Mouse (Mus musculus): ENCODE results near the gene Prkra. TPM values are rescaled to one million over a fixed set of nuclear protein-coding genes. Genes with fewer than 3 reads are reported as not detected.

Gene Prkra
- total and polyA plus RNA-seq, 3 experiments: 9.6 to 12.4 (median 12.1) TPM

GRCm38 (mm10) chr2:76687608-76688007, 39.8 kb upstream of the Prkra start:
- no peaks in the 10 kb centered on the region for H3K79me2 ChIP-seq (replicated peaks; ENCODE audit: control insufficient read depth, insufficient read depth, low read length)
- peaks cover 6% of the 10 kb centered on the region for H3K36me3 ChIP-seq (ENCODE audit: control insufficient read depth, insufficient read depth, low read length)
- H3K9ac ChIP-seq (ENCODE audit: low read depth, low read length): no peak overlapping the region
- peaks cover 2% of the 10 kb centered on the region for H3K4me1 ChIP-seq (ENCODE audit: control insufficient read depth, insufficient read depth, low read length)
- no peak overlapping the region for H3K27ac ChIP-seq
- intact Hi-C loops (cut with DNase I): no loop called here
- H3K27me3 ChIP-seq (ENCODE audit: control insufficient read depth, insufficient read depth, low read length): no peaks in the 10 kb centered on the region
- no peak for DNase-seq
- TF ChIP-seq CTCF (IDR thresholded peaks at IDR 0.05) (no peak), POLR2A (IDR thresholded peaks at IDR 0.05; ENCODE audit: insufficient read depth, low read depth, low read length) (no peak), EP300 (IDR thresholded peaks at IDR 0.05; ENCODE audit: insufficient read depth, low read depth, low read length) (no peak)
- H3K4me3 ChIP-seq: no peak overlapping the region
- 74% methylated on average over 3 of the region's 3 CpGs for WGBS

- intact Hi-C loops (cut with DNase I): no loop called here
- no peak for DNase-seq
- Histone ChIP-seq H3K79me2 (replicated peaks; ENCODE audit: control insufficient read depth, insufficient read depth, low read length) (no peaks in the 10 kb centered on the region), H3K27me3 (ENCODE audit: control insufficient read depth, insufficient read depth, low read length) (no peaks in the 10 kb centered on the region), H3K36me3 (ENCODE audit: control insufficient read depth, insufficient read depth, low read length) (peaks cover 6% of the 10 kb centered on the region), H3K4me3 (no peak overlapping the region), H3K27ac (no peak overlapping the region), H3K9ac (ENCODE audit: low read depth, low read length) (no peak overlapping the region), H3K4me1 (ENCODE audit: control insufficient read depth, insufficient read depth, low read length) (peaks cover 2% of the 10 kb centered on the region)
- WGBS: 98% methylated on average over 3 of the region's 3 CpGs
- TF ChIP-seq EP300 (IDR thresholded peaks at IDR 0.05; ENCODE audit: insufficient read depth, low read depth, low read length): no peak
These were observed 39.2 kb upstream of the Prkra start for GRCm38 (mm10) chr2:76686986-76687385.

GRCm38 (mm10) chr2:76682301-76682700, 34.5 kb upstream of the Prkra start:
- Histone ChIP-seq H3K79me2 (replicated peaks; ENCODE audit: control insufficient read depth, insufficient read depth, low read length) (peaks cover 5% of the 10 kb centered on the region), H3K4me1 (ENCODE audit: control insufficient read depth, insufficient read depth, low read length) (peaks cover 1% of the 10 kb centered on the region), H3K27me3 (ENCODE audit: control insufficient read depth, insufficient read depth, low read length) (no peaks in the 10 kb centered on the region), H3K9ac (ENCODE audit: low read depth, low read length) (no peak overlapping the region), H3K4me3 (no peak overlapping the region), H3K27ac (no peak overlapping the region), H3K36me3 (ENCODE audit: control insufficient read depth, insufficient read depth, low read length) (no peaks in the 10 kb centered on the region; the same call in 1 of the 2 replicates)
- intact Hi-C loops (cut with DNase I): no loop called here
- DNase-seq: no peak
- TF ChIP-seq CTCF (IDR thresholded peaks at IDR 0.05) (no peak), POLR2A (IDR thresholded peaks at IDR 0.05; ENCODE audit: insufficient read depth, low read depth, low read length) (no peak)
- 93% methylated on average over 8 of the region's 8 CpGs for WGBS

- intact Hi-C loops (cut with DNase I): loop anchor here (10.0 kb wide), 1 partner anchor 188 kb away; no protein-coding TSS in a partner anchor
- TF ChIP-seq POLR2A (IDR thresholded peaks at IDR 0.05; ENCODE audit: insufficient read depth, low read depth, low read length) (no peak), EP300 (IDR thresholded peaks at IDR 0.05; ENCODE audit: insufficient read depth, low read depth, low read length) (no peak), CTCF (IDR thresholded peaks at IDR 0.05) (no peak)
- Histone ChIP-seq H3K27ac (no peak overlapping the region), H3K79me2 (replicated peaks; ENCODE audit: control insufficient read depth, insufficient read depth, low read length) (peaks cover 5% of the 10 kb centered on the region), H3K4me1 (ENCODE audit: control insufficient read depth, insufficient read depth, low read length) (peaks cover 7% of the 10 kb centered on the region), H3K27me3 (ENCODE audit: control insufficient read depth, insufficient read depth, low read length) (no peaks in the 10 kb centered on the region), H3K36me3 (ENCODE audit: control insufficient read depth, insufficient read depth, low read length) (peaks cover 5% of the 10 kb centered on the region; the same call in 1 of the 2 replicates), H3K4me3 (peak overlapping the region; percentile 81; the same call in 1 of the 2 replicates), H3K9ac (ENCODE audit: low read depth, low read length) (no peak overlapping the region)
- no peak for DNase-seq
- WGBS: 57% methylated on average over 13 of the region's 13 CpGs
These were observed 28.8 kb upstream of the Prkra start for GRCm38 (mm10) chr2:76676401-76677226.

GRCm38 (mm10) chr2:76675949-76676348, 28.1 kb upstream of the Prkra start:
- TF ChIP-seq POLR2A (IDR thresholded peaks at IDR 0.05; ENCODE audit: insufficient read depth, low read depth, low read length): no peak
- intact Hi-C loops (cut with DNase I): loop anchor here (2.0 to 10.0 kb wide), 2 partner anchors 15 to 189 kb away; no protein-coding TSS in a partner anchor
- peak overlapping the region; percentile 81 for H3K4me3 ChIP-seq
- no peak overlapping the region for H3K9ac ChIP-seq (ENCODE audit: low read depth, low read length)
- peaks cover 5% of the 10 kb centered on the region; the same call in 1 of the 2 replicates for H3K36me3 ChIP-seq (ENCODE audit: control insufficient read depth, insufficient read depth, low read length)
- H3K79me2 ChIP-seq (replicated peaks; ENCODE audit: control insufficient read depth, insufficient read depth, low read length): peaks cover 5% of the 10 kb centered on the region
- peaks cover 7% of the 10 kb centered on the region for H3K4me1 ChIP-seq (ENCODE audit: control insufficient read depth, insufficient read depth, low read length)
- WGBS: 23% methylated on average over 4 of the region's 4 CpGs
- no peak overlapping the region for H3K27ac ChIP-seq
- no peaks in the 10 kb centered on the region for H3K27me3 ChIP-seq (ENCODE audit: control insufficient read depth, insufficient read depth, low read length)
- DNase-seq: no peak

- Histone ChIP-seq H3K9ac (ENCODE audit: low read depth, low read length) (peak overlapping the region; percentile 79), H3K27ac (peak overlapping the region; percentile 76), H3K27me3 (ENCODE audit: control insufficient read depth, insufficient read depth, low read length) (no peaks in the 10 kb centered on the region), H3K79me2 (replicated peaks; ENCODE audit: control insufficient read depth, insufficient read depth, low read length) (peaks cover 5% of the 10 kb centered on the region), H3K4me1 (ENCODE audit: control insufficient read depth, insufficient read depth, low read length) (peaks cover 7% of the 10 kb centered on the region), H3K4me3 (peak overlapping the region; percentile 81), H3K36me3 (ENCODE audit: control insufficient read depth, insufficient read depth, low read length) (peaks cover 5% of the 10 kb centered on the region; the same call in 1 of the 2 replicates)
- TF ChIP-seq CTCF (IDR thresholded peaks at IDR 0.05) (no peak), EP300 (IDR thresholded peaks at IDR 0.05; ENCODE audit: insufficient read depth, low read depth, low read length) (no peak), POLR2A (IDR thresholded peaks at IDR 0.05; ENCODE audit: insufficient read depth, low read depth, low read length) (no peak)
- WGBS: 1% methylated on average over 38 of the region's 44 CpGs
- intact Hi-C loops (cut with DNase I): loop anchor here (2.0 to 10.0 kb wide), 2 partner anchors 15 to 189 kb away; no protein-coding TSS in a partner anchor
- no peak for DNase-seq
These were observed 27.6 kb upstream of the Prkra start for GRCm38 (mm10) chr2:76675451-76675850.

Measured in heart, adult 2 months (tissue).